Mouse (Mus musculus) heart, postnatal 4 days (tissue): Measurements from ENCODE around the gene AC192777.2. TPM values are rescaled to one million over a fixed set of nuclear protein-coding genes. Genes with fewer than 3 reads are reported as not detected.
"Not testable (repeated sequence)": the region's sequence is repeated elsewhere in the genome, so short reads cannot be mapped to it uniquely, and the experiment has no call there.

ENCODE experiments used
- DNase-seq: peaks from one replicate; pipeline ENCODE4 v3.0.0; 2021
- microRNA-seq, 2 experiments: library from miRNA; unstranded; fragments of <30 nt; microRNA quantifications; one replicate each; pipeline ENCODE4 v1.2.0; 2021 to 2022
- total RNA-seq, 2 experiments: library from RNA; stranded (reverse); gene quantifications; 2 replicates each; pipeline ENCODE4 v1.2.3; 2021

The AC192777.2 gene
- not detected for total RNA-seq

GRCm38 (mm10) chr17:40095150-40095549 lies at the start of gene AC192777.2:
Gene AC192777.2, plus strand, starts transcription at chr17:40095450.
- DNase-seq = not testable (repeated sequence)

- DNase-seq = not testable (repeated sequence)
These were observed 20.9 kb downstream of the AC192777.2 start for GRCm38 (mm10) chr17:40116172-40116571.

- not testable (repeated sequence) for DNase-seq
These were observed 21.6 kb downstream of the AC192777.2 start for GRCm38 (mm10) chr17:40116877-40117276.

Small RNA genes lying within 50 kb of the gene (microRNA-seq; reads per million reads assigned to microRNA genes)
- gene Gm26376 = 0 reads per million in 2 experiments

Other genes with a start within 250 kb of the AC192777.2 start
- gene Esp38, start 144.9 kb upstream of the AC192777.2 start, total RNA-seq = not detected
- not detected for gene Pgk2, start 113.2 kb downstream of the AC192777.2 start, total RNA-seq
- not detected for gene Crisp3, start 146.8 kb downstream of the AC192777.2 start, total RNA-seq
- gene Crisp1, start 223.8 kb downstream of the AC192777.2 start, total RNA-seq = not detected